Mouse (Mus musculus) forebrain, embryonic 15.5 days (tissue): ENCODE data around the gene Slamf1. TPM values are rescaled to one million over a fixed set of nuclear protein-coding genes. Genes with fewer than 3 reads are reported as not detected.

ENCODE experiments used
- polyA plus RNA-seq: library from polyadenylated mRNA; unstranded; fragments of >200 nt; fragmentation: Nextera tagmentation; extraction: Ambion mirVana; gene quantifications from 2 replicates; pipeline ENCODE4 v1.2.1, GENCODE M21; 2015

Gene Slamf1
- polyA plus RNA-seq, 1 experiment from 2014 or later: 0.14 TPM

Other genes with a start within 250 kb of the Slamf1 start
- gene Itln1, start 231.8 kb upstream of the Slamf1 start, polyA plus RNA-seq: not detected in 2 replicates
- gene Cd244a, start 207.9 kb upstream of the Slamf1 start, polyA plus RNA-seq: not detected in 2 replicates
- gene Ly9, start 159.7 kb upstream of the Slamf1 start, polyA plus RNA-seq: 0.37 TPM in 1 of 2 replicates, not detected in the other
- gene Slamf7, start 114.1 kb upstream of the Slamf1 start, polyA plus RNA-seq: not detected in 2 replicates
- 0.76 and 1.2 TPM in 2 replicates for gene Cd48, start 85.1 kb upstream of the Slamf1 start, polyA plus RNA-seq
- gene Cd84, start 72.6 kb downstream of the Slamf1 start, polyA plus RNA-seq: 1.3 and 1.6 TPM in 2 replicates
- not detected in 2 replicates for gene Gm10521, start 128.5 kb downstream of the Slamf1 start, polyA plus RNA-seq
- gene Slamf6, start 150.4 kb downstream of the Slamf1 start, polyA plus RNA-seq: not detected in 2 replicates